Mouse (Mus musculus): ENCODE measurements around the gene Map2k5.

Gene Map2k5

GRCm38 (mm10) chr9:63122161-63122833 lies 255.4 kb downstream of the Map2k5 start:
- DNase-seq, result no peak

GRCm38 (mm10) chr9:63118385-63118784 lies 259.3 kb downstream of the Map2k5 start:
- DNase-seq, result no peak
